Mouse (Mus musculus) CD4-positive, CD25-positive, alpha-beta regulatory T cell, adult 9 weeks (primary cell): ENCODE results near the gene Usf3. TPM values are rescaled to one million over a fixed set of nuclear protein-coding genes. Genes with fewer than 3 reads are reported as not detected.

Source experiments
- polyA plus RNA-seq: library from polyadenylated mRNA; unstranded; fragments of 100-300 nt; shearing (Covaris generic); gene quantifications from one replicate; pipeline ENCODE4 v1.2.1, GENCODE M21; 2017

Gene Usf3
- polyA plus RNA-seq, result 2.7 TPM

GRCm38 (mm10) chr16:44173155-44173941 is at the start of gene Usf3:
Usf3 (plus strand) TSS chr16:44173246.

DNA sequence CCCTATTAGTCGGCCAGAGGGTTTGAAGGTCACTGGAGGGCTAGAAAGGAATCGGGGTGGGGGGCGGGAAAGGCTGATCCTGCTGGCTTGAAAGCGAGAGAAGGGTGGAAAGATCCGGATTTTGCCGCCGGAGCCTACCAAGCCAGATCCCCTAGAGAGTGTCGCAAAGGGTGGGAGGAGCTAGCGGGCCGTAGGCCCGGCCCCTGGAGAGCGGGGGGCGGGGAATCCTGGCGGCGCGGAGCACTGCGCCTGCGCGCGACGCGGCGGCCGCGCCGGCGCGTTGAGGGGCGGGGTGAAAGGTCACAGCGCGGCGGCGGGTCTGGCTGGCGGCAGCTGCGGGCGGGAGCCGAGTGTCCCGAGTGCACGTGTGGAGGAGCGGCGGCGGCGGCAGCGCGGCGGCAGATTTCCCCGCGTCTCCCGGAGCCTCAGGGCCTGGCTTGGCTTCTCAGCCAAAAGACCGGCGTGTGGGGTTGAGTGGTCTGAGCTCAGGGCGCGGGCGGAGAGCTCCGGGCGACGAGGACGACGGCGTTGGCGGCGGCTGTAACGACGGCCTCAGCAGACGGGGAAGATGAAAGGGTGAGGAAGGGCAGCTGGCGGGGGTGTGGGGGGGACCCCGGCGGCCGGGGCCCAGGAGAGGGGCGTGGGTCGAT is 33.4 kb upstream of the Usf3 start, which contains the start of the genes Atp6v1a and Naa50:
Gene Atp6v1a, minus strand, starts transcription at position 170 of the 650 bp plus-strand sequence.
Gene Naa50, plus strand, starts transcription at position 295 of the 650 bp plus-strand sequence.

Other genes starting within 250 kb of the Usf3 start
- 23.2 TPM for gene Qtrt2, start 246.4 kb upstream of the Usf3 start, polyA plus RNA-seq
- gene Zdhhc23, start 193.5 kb upstream of the Usf3 start, polyA plus RNA-seq, result 2.3 TPM
- 5.7 TPM for gene Gramd1c, start 109.9 kb upstream of the Usf3 start, polyA plus RNA-seq
- 27.8 TPM for gene Atp6v1a, start 33.5 kb upstream of the Usf3 start, polyA plus RNA-seq
- 24.2 TPM for gene Naa50, start 33.4 kb upstream of the Usf3 start, polyA plus RNA-seq
- gene Sidt1, start 159.9 kb downstream of the Usf3 start, polyA plus RNA-seq, result 36.3 TPM
- gene Spice1, start 173.9 kb downstream of the Usf3 start, polyA plus RNA-seq, result 45.6 TPM
- not detected for gene Cfap44, start 221.6 kb downstream of the Usf3 start, polyA plus RNA-seq